Mouse (Mus musculus) stomach, postnatal 0 days (tissue): Measurements from ENCODE around the gene Ascc2.

Source experiments
- CTCF ChIP-seq: IDR thresholded peaks from 2 replicates; pipeline ENCODE4 v1.5.1; 2016; ENCODE audit warnings: antibody characterized with exemption, low read depth, mild to moderate bottlenecking, moderate library complexity
- EP300 ChIP-seq: optimal IDR thresholded peaks from 2 replicates; pipeline ENCODE3; 2016; ENCODE audit warnings: antibody characterized with exemption

GRCm38 (mm10) chr11:4690353-4690752 lies 52.8 kb downstream of the Ascc2 start:
- no peak for TF ChIP-seq CTCF
- TF ChIP-seq EP300, result no peak
